Mouse (Mus musculus) intestine, postnatal 0 days (tissue): ENCODE data around the gene Gm11562. TPM values are rescaled to one million over a fixed set of nuclear protein-coding genes. Genes with fewer than 3 reads are reported as not detected.
"Not testable (repeated sequence)": the region's sequence is repeated elsewhere in the genome, so short reads cannot be mapped to it uniquely, and the experiment has no call there.

Experiments used
- ATAC-seq: fragments of 200-750 bp; cut with Nextera tagmentation; 2 replicates; pipeline ENCODE4 v1.8.0; 2017; ENCODE audit warnings: mild to moderate bottlenecking, moderate TSS enrichment, moderate library complexity
- H3K27ac ChIP-seq: fragments of 300-500 bp; sonication (generic); 2 replicates; pipeline ENCODE4 v1.5.1; 2014; ENCODE audit warnings: mild to moderate bottlenecking, low read depth, low read length, moderate library complexity
- H3K27me3 ChIP-seq: fragments of 300-500 bp; sonication (generic); replicated peaks from 2 replicates; pipeline ENCODE4 v1.6.1; 2014; ENCODE audit warnings: low read length, mixed read lengths; ENCODE audit not compliant: control insufficient read depth, insufficient read depth
- H3K36me3 ChIP-seq: fragments of 300-500 bp; sonication (generic); 2 replicates; pipeline ENCODE4 v1.6.1; 2014; ENCODE audit warnings: mild to moderate bottlenecking, moderate library complexity; ENCODE audit not compliant: control insufficient read depth, insufficient read depth
- H3K4me1 ChIP-seq: fragments of 300-500 bp; sonication (generic); replicated peaks from 2 replicates; pipeline ENCODE4 v1.6.1; 2014; ENCODE audit warnings: antibody characterized with exemption, low read length, mixed read lengths; ENCODE audit not compliant: control insufficient read depth, insufficient read depth
- H3K4me2 ChIP-seq: fragments of 300-500 bp; sonication (generic); replicated peaks from 2 replicates; pipeline ENCODE4 v1.6.1; 2014; ENCODE audit warnings: low read depth, mild to moderate bottlenecking, moderate library complexity
- H3K4me3 ChIP-seq: fragments of 300-500 bp; sonication (generic); 2 replicates; pipeline ENCODE4 v1.5.1; 2014; ENCODE audit warnings: low read depth, low read length
- H3K9ac ChIP-seq: fragments of 300-500 bp; sonication (generic); 2 replicates; pipeline ENCODE4 v1.6.1; 2014; ENCODE audit warnings: mild to moderate bottlenecking, low read depth, low read length
- H3K9me3 ChIP-seq: fragments of 300-500 bp; sonication (generic); 2 replicates; pipeline ENCODE4 v1.6.1; 2016; ENCODE audit warnings: mixed run types; ENCODE audit not compliant: control insufficient read depth
- CTCF ChIP-seq: sonication (generic); IDR thresholded peaks from 2 replicates; pipeline ENCODE4 v1.5.1; 2016; ENCODE audit warnings: low read depth, mild to moderate bottlenecking, control low read depth, antibody characterized with exemption, moderate library complexity
- WGBS: fragments of 180-500 bp; shearing (Covaris S2); extraction: QIAGEN DNeasy Blood & Tissue Kit; methylation state at CpG from one replicate; pipeline ENCODE4 v1.1.7; 2014; 5-methylcytosine and 5-hydroxymethylcytosine counted together
- polyA plus RNA-seq: library from polyadenylated mRNA; unstranded; fragments of >200 nt; fragmentation: Nextera tagmentation; extraction: Ambion mirVana; gene quantifications from 2 replicates; pipeline ENCODE4 v1.2.1, GENCODE M21; 2015

The Gm11562 gene
- polyA plus RNA-seq, 1 experiment from 2014 or later, result not detected

DNA sequence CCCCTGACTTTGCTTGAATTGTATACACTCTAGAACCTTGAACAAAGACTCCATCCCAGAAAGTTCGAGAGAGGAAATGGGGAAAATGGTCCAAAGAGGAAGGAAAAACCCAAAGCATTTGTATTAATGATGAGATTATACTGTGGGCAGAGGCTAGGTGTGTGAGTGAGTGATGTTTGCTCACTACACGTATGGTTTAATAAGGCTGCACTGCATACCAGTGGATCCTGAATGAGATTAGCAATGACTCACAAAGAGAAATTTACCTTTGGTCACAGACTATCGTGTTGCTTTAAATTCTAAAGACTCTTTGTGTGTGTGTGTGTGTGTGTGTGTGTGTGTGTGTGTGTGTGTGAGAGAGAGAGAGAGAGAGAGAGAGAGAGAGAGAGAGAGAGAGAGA lies 10.7 kb upstream of the Gm11562 start:
- 37% methylated on average over 3 of the region's 3 CpGs for WGBS
- no peak overlapping the region for H3K27ac ChIP-seq
- no peaks in the 10 kb centered on the region for H3K36me3 ChIP-seq
- no peak overlapping the region for H3K4me3 ChIP-seq
- H3K27me3 ChIP-seq, result no peaks in the 10 kb centered on the region
- no peak overlapping the region for H3K9ac ChIP-seq
- H3K9me3 ChIP-seq, result no peaks in the 10 kb centered on the region
- no peak for ATAC-seq
- H3K4me2 ChIP-seq, result no peak overlapping the region
- H3K4me1 ChIP-seq, result no peaks in the 10 kb centered on the region
- TF ChIP-seq CTCF, result no peak

DNA sequence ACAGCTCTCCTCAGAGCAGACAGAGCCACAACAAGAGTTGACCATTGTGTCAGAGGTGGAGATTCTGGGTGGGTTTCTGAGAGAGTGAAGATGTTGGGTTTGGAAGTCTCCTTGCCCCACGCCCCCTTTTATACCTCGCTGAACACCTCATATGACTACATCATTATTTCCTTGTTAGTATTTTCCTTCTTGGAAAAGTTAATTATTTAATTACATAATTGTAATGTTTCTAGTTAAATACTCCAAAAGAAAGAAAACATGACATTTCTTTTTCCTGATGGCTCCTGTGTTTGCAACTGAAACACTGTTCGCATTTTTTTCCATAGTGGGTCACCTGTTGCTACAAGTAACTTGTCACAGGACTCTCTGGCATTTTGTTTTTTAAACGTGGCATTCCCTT lies 7.9 kb upstream of the Gm11562 start, which contains the start of gene Krtap4-1:
Gene Krtap4-1 (minus strand): TSS at position 101 of the 400 bp plus-strand sequence.
- H3K36me3 ChIP-seq, result no peaks in the 10 kb centered on the region
- H3K4me1 ChIP-seq, result no peaks in the 10 kb centered on the region
- H3K9ac ChIP-seq, result no peak within 1 kb of the TSS
- H3K4me3 ChIP-seq, result no peak within 1 kb of the TSS
- no peak within 1 kb of the TSS for H3K4me2 ChIP-seq
- H3K27me3 ChIP-seq, result no peaks in the 10 kb centered on the region
- no peak within 1 kb of the TSS for H3K27ac ChIP-seq
- WGBS, result 81% methylated on average over 4 of the region's 4 CpGs
- no peak for TF ChIP-seq CTCF
- no peaks in the 10 kb centered on the region for H3K9me3 ChIP-seq
- no peak for ATAC-seq

DNA sequence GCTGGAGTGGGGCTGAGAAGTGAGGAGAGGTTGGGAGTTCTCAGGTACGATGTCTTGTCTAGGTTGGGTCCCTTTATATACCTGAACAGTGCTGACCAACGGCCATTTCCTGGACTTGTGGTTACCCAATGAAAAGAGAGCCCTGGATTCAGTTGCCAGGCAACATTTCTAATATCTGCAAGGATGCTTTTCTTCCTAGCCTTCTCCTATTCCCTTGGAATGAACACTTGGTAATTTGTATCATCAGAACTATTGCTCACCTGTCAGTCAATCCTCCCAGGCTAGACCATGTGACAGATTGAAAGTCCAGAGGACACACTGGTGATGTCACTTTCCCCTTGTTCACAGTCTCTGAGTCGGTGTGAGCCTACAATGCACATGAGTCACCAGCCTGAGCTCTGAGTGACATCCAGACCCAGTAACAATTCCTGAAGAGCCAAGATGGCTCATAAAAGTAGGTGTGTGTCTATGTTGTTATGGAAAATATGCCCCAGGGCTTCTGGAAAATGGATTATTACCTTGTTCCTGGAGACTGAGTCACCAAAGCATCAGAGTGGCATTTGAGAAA lies 5.4 kb downstream of the Gm11562 start, which contains the start of gene Krtap2-4:
Gene Krtap2-4 (minus strand): TSS at position 51 of the 568 bp plus-strand sequence.
- peak; percentile 85 for ATAC-seq
- 47% methylated on average over 3 of the region's 3 CpGs for whole genome bisulfite sequencing
- Histone ChIP-seq H3K27me3 (no peaks in the 10 kb centered on the region), H3K36me3 (no peaks in the 10 kb centered on the region), H3K4me2 (no peak within 1 kb of the TSS), H3K4me3 (no peak within 1 kb of the TSS), H3K9me3 (no peaks in the 10 kb centered on the region), H3K4me1 (no peaks in the 10 kb centered on the region), H3K27ac (no peak within 1 kb of the TSS), H3K9ac (no peak within 1 kb of the TSS)
- TF ChIP-seq CTCF, result no peak

DNA sequence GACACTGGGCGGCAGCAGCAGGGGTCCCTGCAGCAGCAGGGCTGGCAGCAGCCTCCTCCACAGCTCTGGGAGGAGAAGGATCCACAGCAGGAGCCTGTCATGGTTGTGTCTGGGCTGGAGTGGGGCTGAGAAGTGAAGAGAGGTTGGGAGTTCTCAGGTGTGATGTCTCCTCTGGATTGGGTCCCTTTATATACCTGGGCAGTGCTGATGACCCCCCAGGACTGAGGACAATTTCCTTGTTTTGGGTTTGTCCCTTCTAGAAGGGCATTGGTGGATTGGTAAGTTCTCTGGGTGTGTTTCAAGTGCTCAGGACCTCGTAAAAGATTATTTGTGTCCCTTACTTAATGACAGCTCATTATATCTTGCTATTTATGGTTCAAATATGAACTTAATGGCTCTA lies 10.1 kb downstream of the Gm11562 start, which contains the start of gene Gm11937:
Gene Gm11937 (minus strand): TSS at position 101 of the 400 bp plus-strand sequence.
- not testable (repeated sequence) for H3K4me2 ChIP-seq, H3K36me3 ChIP-seq, H3K9ac ChIP-seq, H3K4me3 ChIP-seq, H3K27me3 ChIP-seq, H3K4me1 ChIP-seq, ATAC-seq, H3K27ac ChIP-seq, H3K9me3 ChIP-seq
- WGBS, result 39% methylated on average over 1 of the region's 2 CpGs

DNA sequence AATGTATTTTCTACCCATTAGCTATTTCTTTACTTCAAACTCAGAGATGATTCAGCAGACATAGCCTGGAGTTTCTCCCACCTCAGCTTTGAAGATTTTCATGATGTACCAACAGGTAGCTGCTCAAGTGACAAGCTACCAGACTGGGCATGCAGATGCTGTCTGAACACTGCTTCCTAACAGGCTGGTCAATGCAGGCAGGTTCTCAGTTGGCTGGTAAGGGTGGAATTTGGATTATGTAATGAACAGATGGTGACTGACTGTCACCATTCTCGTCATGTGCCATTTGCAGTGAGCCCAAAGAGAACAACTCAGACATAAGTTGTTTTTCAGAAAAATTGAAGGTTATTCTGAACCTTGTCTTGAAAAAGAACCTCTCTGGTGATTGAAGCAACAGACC lies 11.1 kb downstream of the Gm11562 start:
- no peaks in the 10 kb centered on the region for H3K36me3 ChIP-seq
- H3K4me1 ChIP-seq, result no peaks in the 10 kb centered on the region

DNA sequence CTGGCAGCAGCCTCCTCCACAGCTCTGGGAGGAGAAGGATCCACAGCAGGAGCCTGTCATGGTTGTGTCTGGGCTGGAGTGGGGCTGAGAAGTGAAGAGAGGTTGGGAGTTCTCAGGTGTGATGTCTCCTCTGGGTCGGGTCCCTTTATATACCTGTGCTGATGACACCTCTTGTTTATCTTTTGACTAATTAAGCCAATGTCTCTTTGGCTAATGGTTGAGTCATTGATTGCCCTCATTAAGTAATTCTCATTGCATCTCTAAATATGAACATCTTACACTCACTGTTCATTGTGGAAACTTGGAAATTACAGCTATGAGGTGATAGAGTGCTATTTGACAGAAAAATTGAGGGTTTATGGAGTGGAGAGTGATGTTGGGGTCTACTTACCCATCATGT lies 17.0 kb downstream of the Gm11562 start, which contains the start of gene Gm11938:
Gene Gm11938 (minus strand): TSS at position 101 of the 400 bp plus-strand sequence.
- ATAC-seq, result not testable (repeated sequence)
- 46% methylated on average over 1 of the region's 1 CpGs for WGBS

More for the DNA sequence above, 11.1 kb downstream of the Gm11562 start:
- Histone ChIP-seq H3K9ac (no peak overlapping the region), H3K9me3 (no peaks in the 10 kb centered on the region), H3K4me2 (no peak overlapping the region), H3K27me3 (no peaks in the 10 kb centered on the region), H3K27ac (no peak overlapping the region), H3K4me3 (no peak overlapping the region)
- ATAC-seq, result no peak
- TF ChIP-seq CTCF, result no peak
- 71% methylated on average over 1 of the region's 1 CpGs for WGBS

DNA sequence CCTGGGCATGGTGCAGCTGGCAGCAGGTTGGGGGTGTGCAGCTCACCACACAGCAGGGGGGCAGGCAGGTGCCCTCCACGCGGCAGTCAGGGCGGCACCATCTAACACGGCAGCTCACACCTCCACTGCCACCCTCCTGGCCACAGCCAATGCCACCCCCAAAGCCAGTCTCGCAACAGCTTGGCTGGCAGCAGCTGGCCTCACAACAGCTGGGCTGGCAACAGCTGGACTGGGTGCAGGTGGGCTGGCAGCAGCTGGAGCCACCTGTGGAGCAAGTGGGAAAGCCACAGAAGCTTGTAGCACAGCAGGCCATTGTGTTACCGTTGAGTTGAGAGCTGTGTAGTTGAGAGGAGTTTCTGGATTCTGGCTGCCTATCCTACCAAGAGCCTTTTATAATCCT lies 22.5 kb downstream of the Gm11562 start, which contains the start of gene Krtap9-3:
Gene Krtap9-3 (minus strand): TSS at position 364 of the 400 bp plus-strand sequence.
- H3K4me1 ChIP-seq, H3K27ac ChIP-seq, ATAC-seq, H3K27me3 ChIP-seq, H3K4me2 ChIP-seq, H3K9ac ChIP-seq, H3K36me3 ChIP-seq, H3K4me3 ChIP-seq, H3K9me3 ChIP-seq: not testable (repeated sequence)
- 84% methylated on average over 6 of the region's 6 CpGs for WGBS

More for the DNA sequence above, 17.0 kb downstream of the Gm11562 start, which contains the start of gene Gm11938:
- H3K36me3 ChIP-seq, H3K27ac ChIP-seq, H3K9ac ChIP-seq, H3K9me3 ChIP-seq, H3K4me1 ChIP-seq, H3K27me3 ChIP-seq, H3K4me2 ChIP-seq, H3K4me3 ChIP-seq: not testable (repeated sequence)
